Mouse (Mus musculus) CD4-positive, CD25-positive, alpha-beta regulatory T cell, adult 2 months (primary cell): ENCODE results near the gene Cemip2.

Source experiments
- DNase-seq: peaks from one replicate; pipeline ENCODE4 v3.0.0-alpha.2; 2012; ENCODE audit warnings: low read depth, low spot score

Cemip2 gene

GRCm38 (mm10) chr19:21778147-21778917 lies at the start of gene Cemip2:
Gene Cemip2, plus strand, starts transcription at chr19:21778342.
- DNase-seq: peak; percentile 94

- no peak for DNase-seq
These were observed 49.8 kb upstream of the Cemip2 start for GRCm38 (mm10) chr19:21728342-21728741.

- no peak for DNase-seq
These were observed 46.3 kb upstream of the Cemip2 start for GRCm38 (mm10) chr19:21731887-21732286.

GRCm38 (mm10) chr19:21733176-21733575 lies 45.0 kb upstream of the Cemip2 start:
- no peak for DNase-seq

- DNase-seq: no peak
These were observed 44.0 kb upstream of the Cemip2 start for GRCm38 (mm10) chr19:21734112-21734511.

GRCm38 (mm10) chr19:21737446-21737845 lies 40.7 kb upstream of the Cemip2 start:
- DNase-seq: peak; percentile 81

- DNase-seq: no peak
These were observed 40.1 kb upstream of the Cemip2 start for GRCm38 (mm10) chr19:21737881-21738590.

- no peak for DNase-seq
These were observed 39.4 kb upstream of the Cemip2 start for GRCm38 (mm10) chr19:21738591-21739280.

- no peak for DNase-seq
These were observed 36.0 kb upstream of the Cemip2 start for GRCm38 (mm10) chr19:21742138-21742537.

GRCm38 (mm10) chr19:21745586-21745985 lies 32.6 kb upstream of the Cemip2 start:
- no peak for DNase-seq

- DNase-seq: peak; percentile 87
These were observed 30.8 kb upstream of the Cemip2 start for GRCm38 (mm10) chr19:21747356-21747755.

- DNase-seq: no peak
These were observed 28.0 kb upstream of the Cemip2 start for GRCm38 (mm10) chr19:21750154-21750553.

- DNase-seq: no peak
These were observed 16.5 kb upstream of the Cemip2 start for GRCm38 (mm10) chr19:21761676-21762075.

- no peak for DNase-seq
These were observed 14.1 kb upstream of the Cemip2 start for GRCm38 (mm10) chr19:21764013-21764412.

- DNase-seq: no peak
These were observed 13.4 kb upstream of the Cemip2 start for GRCm38 (mm10) chr19:21764738-21765137.

GRCm38 (mm10) chr19:21767500-21768045 lies 10.6 kb upstream of the Cemip2 start:
- no peak for DNase-seq

GRCm38 (mm10) chr19:21769796-21770195 lies 8.3 kb upstream of the Cemip2 start:
- DNase-seq: no peak

GRCm38 (mm10) chr19:21771586-21771985 lies 6.6 kb upstream of the Cemip2 start:
- DNase-seq: no peak

- DNase-seq: no peak
These were observed 4.5 kb upstream of the Cemip2 start for GRCm38 (mm10) chr19:21773621-21774020.

- DNase-seq: no peak
These were observed 2.5 kb upstream of the Cemip2 start for GRCm38 (mm10) chr19:21775629-21776028.

GRCm38 (mm10) chr19:21776671-21777070 lies 1.5 kb upstream of the Cemip2 start:
- DNase-seq: no peak

GRCm38 (mm10) chr19:21777171-21777731 lies 891 bp upstream of the Cemip2 start:
- DNase-seq: peak; percentile 65
